Mouse (Mus musculus) cerebellum, adult 11-12 months (tissue): ENCODE results near the gene Trp53inp2.

Experiments used
- DNase-seq: peaks from one replicate; pipeline ENCODE4 v3.0.0; 2022

The Trp53inp2 gene

DNA sequence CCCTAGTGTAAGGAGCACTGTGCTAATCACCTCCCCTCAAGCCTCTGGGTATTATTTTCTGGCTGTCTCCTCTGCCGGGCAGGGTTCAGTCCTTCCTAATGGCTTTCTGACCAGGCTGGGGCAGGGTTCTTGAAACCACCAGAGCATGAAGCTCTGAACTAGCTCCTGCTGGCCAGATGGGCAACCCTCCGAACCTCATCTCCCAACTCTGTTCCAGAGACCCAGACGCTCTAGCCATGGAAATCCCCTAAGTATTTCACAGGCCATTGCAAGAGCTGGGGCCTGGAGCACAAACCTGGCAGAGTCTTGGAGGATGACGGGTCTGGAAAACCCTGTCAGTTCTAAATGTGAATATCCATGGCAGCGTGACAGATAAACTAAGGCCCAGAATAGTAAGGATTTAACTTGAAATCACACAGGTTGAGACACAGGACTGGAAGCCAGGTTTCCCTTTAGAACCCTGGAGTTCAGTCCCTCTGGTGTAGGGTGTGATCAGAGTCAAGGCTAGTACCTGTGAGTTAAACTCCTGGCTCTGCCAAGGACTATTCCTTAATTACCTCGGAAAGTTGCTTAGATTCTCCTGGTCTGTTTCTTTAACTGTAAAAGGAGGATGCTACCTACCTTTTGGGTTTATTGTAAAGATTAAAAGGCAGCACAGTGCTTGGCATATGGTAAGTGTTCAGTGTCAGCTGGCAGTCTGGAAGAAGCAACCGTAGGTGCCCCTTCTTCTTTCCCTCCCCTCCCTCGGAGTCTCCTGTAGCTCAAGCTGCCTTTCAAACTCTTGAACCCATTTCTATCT lies at the start of gene Trp53inp2:
Gene Trp53inp2 (plus strand): TSS at position 799 of the 799 bp plus-strand sequence.
- DNase-seq: peak; percentile 46

DNA sequence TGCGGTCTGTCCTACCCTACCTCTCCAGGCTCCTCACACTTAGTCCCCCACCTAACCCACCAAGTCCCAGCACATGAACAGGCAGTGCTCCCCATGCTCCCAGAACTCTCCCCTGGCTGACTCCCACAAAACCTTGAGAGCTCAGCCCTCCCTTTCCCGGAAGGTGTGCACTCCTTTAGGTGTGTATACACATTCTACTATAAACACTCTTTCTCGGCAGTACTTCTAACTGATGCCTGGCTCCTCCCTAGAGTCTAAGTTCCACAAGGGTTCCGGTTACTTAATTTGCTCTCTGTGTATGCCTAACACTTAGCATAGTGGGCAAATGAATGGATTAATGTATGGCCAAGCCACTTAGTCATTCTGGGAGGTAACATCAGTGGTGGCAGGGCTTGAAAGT lies 49.5 kb upstream of the Trp53inp2 start:
- no peak for DNase-seq

DNA sequence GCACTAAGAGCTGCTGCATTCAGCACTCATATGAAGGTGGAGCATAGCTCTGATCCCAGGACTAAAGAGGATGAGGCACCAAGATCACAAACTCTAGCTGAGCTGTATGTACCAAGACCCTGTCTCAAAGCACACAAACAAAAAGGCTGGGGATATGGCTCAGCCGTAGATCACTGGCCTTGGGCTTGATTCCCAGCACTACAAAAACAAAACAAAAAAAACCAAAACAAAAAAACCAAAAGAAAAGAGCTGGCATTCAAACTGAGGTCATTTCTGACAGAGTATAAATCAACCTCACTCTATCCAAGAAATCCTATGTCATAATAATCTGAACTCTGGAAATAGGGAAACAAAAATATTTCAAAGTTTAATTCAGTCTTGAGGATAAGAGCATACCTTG lies 47.4 kb upstream of the Trp53inp2 start:
- no peak for DNase-seq

DNA sequence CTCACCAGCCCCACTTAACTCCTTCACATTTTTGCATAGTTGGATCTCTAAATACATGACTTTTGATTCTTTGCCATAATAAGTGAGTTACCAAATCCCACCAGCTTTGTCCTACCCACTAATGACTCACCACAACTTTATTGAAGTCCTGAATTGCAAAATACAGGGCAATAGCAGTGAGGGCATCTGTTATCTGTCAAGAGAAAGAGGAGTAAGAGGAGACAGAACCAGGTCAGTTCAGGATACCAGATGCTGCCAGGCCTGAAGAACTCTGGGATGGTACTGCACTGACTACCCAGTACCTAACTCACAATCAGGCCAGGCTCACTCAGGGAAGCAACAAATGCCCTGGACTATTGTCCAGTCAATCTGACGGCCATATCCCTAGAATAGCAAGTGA lies 45.6 kb upstream of the Trp53inp2 start:
- no peak for DNase-seq

DNA sequence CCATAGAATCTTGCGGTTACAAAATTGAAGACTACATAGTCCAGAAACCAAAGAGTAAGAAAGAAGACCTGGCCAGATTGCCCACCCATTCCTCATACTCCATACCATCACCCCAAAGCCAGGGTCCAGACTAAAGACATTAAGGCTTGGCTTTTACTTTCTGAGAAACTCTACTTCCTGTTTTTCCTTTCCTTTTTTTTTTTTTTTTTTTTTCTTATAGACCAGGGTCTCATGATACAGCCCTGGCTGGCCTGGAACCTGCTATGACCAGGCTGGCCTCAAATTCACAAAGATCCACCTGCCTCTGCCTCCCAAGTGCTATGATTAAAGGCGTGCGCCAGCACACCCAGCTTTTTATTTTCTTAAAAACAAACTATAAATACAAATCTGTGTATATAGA lies 44.6 kb upstream of the Trp53inp2 start:
- no peak for DNase-seq

DNA sequence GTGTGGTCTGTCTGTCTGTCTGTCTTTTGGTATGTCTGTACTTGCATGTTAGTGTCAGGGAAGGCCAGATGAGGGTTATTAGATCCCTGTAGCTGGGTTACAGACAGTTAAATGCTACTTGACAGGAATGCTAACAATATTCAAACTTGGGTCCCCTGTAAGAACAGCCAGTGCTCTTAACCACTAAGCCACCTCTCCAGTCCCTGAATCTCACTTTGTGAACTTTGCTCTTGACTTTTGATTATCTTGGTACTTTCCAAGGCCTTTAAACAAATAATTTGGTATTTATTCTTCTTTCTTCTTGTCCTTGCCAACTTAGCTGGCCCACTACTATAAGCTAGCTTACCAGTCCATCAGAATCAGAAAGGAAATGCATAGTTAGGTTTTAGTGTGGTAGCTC lies 40.7 kb upstream of the Trp53inp2 start:
- no peak for DNase-seq

DNA sequence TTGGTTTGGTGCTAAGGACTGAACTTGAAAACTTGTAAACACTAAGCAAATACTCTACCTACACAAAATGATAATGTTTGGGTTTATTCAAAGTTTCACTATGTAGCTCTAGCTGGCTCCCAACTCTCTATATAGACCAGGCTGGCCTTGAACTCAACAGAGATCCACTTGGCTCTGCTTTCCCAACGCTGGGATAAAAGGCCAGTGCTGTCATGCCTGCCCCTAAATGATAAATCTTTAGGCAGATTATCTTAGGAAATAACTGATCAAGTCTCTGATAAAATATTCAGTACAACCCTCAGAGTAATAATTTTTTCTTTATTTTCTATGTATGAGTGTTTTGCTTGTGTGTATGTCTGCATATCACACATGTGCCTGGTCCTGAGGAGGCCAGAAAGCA lies 34.2 kb upstream of the Trp53inp2 start:
- no peak for DNase-seq

DNA sequence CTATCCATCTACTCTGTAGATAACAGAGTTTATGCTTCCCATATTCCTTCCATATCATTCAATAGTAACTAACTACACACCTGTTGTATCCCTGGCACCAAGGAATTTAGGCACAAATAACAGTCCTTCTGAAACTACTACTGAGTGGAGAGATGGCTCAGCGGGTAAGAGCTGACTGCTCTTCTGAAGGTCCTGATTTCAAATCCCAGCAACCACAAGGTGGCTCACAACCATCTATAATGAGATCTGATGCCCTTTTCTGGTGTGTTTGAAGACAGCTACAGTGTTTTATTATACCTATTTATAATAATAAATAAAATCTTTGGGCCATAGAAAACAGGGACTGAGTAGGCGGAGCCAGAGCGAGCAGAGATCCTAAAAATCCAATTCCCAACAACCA lies 26.5 kb upstream of the Trp53inp2 start:
- no peak for DNase-seq

DNA sequence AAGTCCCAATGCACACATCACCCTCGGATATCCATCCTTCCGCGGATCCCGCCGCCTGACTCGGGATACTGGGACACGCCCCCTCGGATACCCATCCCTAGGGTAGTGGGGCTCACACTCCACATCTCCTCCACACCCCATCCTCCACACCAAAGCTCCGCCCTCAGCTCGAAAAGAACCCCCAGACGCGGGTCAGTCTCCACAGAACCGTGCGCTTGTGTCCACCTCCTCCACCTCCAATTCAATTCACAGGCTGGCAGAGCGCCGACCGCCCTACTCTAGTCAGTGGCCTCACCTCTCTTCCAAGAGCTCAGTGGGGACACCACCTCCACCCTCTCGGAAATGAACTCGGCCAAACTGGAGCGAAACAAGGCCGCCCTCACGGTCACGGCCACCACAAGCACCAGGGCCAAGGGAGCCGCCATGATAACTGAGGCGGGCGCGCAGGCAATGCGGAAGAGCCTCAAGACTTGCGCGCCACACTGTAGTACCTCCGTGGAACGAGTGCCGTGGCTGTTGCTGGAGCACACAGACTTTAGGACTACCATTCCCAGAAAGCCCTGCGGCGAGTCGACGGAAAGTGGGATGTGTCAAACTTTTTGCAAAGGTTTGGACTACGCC lies 23.8 kb upstream of the Trp53inp2 start, which contains the start of gene Pigu:
Gene Pigu (minus strand): TSS at position 460 of the 621 bp plus-strand sequence.
- DNase-seq: peak; percentile 93

DNA sequence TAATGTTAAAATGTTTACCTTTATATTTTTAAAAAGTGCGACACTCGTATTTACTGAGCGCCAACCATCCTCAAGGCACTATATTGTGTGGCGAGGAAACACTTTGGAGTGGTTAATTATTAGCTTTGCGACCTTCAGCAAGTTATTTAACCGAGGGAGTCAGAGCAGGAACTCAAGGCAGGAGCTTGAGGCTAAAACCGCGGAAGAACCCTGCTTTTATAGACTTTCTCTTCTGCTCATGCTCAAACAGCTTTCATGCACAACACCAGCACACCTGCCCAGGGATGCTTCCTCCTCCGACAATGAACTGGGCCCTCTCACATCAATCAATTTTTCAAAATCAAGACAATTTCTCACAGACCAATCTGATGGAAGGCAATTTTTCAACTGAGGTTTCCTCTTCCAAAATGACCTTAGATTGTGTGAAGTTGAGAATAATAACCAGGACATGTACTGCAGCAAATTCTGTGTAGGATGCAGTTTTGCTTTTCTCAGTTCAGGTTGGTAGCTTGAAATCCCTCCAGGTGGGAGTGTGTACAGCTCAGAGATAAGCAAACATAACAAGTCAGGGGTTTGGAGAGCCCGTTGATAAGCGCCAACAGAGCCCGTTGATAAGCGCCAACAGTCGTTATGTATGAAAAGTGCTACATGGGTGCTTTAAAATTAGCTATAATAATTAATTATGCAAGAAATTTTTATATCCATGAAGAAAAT lies 23.0 kb upstream of the Trp53inp2 start:
- no peak for DNase-seq

DNA sequence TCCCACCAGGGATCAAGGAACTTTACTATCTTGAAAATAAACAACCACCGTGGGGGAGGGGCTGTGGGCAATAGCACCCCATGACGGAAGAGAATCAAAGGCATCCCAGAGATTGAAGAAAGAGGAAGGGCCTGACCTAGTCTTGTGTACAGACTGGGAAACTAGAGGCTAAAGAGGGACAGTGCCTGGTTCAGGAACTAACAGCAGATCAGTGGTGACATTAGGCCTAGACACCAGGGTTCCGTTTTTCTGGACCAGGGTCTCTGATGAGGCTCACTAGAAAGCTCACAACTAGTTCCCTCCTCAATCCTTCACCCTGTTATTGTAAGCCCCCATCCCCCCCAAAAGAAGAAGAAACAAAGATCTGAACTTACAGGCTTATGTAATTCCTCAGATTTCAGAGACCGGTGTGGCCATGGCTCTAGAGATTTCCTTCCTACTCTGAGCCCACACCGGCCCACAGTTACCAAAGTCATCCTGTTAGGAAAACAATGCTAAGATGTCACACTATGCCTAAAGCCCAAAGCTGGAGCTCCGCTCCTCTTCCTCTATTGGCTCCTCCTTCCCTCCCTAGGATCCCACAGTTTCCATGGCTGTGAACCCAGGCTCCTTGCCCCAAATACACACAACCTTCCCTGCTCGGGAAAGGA lies 13.1 kb upstream of the Trp53inp2 start:
- no peak for DNase-seq

DNA sequence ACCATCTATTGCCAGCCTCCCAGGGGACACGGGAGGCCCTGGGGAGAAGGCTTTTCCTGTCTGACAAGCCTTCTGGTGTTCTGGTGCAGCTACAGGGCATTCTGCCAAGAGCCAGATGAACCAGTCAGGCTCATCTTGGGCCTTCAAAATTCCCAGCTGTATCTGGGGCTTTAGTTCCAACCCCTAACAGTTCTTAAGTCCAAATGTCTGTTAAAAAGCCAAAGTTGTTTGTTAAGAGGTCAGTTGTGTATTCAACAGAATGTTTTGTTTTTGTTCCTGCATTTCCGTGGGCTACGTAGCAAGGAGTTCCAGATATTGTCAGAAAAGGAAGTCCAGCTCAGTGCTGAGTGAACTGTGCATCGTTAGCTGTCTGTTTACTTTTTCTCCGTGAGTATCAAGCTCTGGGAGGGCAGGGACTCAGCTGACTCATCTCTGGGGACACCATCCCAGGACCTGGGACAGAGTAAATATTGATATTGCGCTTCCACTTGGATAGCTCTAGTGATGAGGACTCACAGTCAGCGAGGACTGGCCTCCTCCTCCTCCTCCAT lies 11.5 kb upstream of the Trp53inp2 start:
- DNase-seq: no peak

DNA sequence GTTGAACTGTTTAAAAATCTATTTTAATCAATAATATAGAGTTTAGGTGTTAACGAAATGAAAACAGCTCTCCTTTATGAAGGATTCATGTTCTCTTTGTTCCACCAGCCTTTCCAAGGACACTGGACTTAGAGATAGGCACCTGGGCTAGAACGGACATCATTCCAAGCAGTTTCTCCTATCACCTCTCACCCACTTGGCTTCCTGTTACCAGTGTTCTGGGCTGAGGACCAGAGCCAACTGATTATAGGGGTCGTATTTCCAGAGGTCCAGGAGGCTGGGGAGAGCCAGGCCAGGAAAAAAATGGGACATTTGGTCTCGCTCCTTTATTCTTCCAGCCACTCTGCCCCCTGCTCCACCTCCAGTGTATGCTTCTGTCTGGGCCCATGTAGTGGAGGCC lies 8.4 kb upstream of the Trp53inp2 start:
- DNase-seq: no peak

DNA sequence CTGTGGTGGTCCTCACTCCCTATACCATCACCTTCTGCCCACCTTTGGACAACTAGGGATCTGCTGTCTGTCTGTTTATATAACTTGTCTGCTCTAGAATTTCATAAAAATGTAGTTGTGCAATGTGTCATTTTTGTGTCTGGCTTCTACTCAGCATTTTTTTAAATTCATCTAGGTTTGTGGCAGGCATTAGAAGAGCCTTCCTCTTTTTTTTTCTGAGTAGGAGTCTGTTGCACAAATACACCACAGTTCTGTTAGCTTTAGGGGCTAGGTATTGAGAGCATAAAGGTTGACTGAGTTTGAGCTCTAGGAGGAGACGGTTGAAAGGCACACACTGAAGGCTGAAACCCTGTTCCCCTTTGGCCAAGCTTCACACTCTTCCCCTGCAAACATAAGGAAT lies 7.6 kb upstream of the Trp53inp2 start:
- DNase-seq: no peak

DNA sequence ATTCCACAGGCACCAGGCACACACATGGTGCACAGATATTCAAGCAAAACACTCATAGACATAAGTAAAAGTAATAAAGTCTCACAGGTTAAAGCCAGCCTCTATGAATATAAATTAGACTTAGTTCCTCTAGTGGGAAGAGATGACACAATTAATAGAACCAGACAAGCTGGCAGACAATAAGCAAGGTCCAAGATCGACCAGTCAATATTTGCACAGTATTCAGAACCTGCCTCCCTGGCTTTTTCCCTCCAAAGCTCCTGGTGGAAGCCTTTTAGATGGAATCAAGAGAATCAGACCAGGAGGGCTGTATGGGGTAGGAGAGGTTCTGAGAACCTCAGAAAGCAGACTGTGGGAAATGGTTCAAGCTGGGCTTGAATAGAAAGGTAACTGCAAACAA lies 7.0 kb upstream of the Trp53inp2 start:
- no peak for DNase-seq

DNA sequence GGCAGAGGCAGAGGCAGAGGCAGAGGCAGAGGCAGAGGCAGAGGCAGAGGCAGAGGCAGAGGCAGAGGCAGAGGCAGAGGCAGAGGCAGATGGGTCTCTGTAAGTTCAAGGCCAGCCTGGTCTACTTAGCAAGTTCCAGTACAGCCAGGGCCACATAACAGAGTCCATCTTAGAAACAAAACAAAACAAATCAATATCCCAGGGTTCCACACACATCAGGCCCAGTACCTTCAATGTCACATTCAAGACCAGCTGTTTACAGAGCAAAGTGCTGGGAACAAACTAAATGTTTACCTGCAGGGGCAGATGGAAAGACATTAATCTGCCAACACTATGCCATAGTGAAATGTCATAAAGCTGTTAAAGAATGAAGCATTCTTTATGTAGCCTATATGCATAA lies 6.3 kb upstream of the Trp53inp2 start:
- no peak for DNase-seq

DNA sequence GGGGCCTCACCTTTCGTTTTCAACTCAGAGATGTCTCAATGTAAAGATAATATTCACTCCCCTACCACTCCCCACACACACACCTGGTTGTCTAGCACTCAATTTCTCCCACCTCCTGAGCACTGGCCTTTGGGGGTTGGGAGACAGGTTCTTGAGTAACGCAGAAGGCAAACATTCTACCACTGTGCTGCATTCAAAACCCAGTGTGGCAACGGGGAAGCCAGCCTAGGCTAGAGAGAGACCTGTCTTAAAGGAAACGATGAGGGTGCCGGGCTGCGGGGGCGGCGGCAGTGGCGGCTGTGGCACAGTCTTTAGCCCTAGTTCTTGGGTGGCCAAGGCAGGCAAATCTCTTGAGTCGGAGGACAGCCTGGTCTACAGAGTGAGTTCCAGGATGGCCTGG lies 4.7 kb upstream of the Trp53inp2 start:
- DNase-seq: no peak

DNA sequence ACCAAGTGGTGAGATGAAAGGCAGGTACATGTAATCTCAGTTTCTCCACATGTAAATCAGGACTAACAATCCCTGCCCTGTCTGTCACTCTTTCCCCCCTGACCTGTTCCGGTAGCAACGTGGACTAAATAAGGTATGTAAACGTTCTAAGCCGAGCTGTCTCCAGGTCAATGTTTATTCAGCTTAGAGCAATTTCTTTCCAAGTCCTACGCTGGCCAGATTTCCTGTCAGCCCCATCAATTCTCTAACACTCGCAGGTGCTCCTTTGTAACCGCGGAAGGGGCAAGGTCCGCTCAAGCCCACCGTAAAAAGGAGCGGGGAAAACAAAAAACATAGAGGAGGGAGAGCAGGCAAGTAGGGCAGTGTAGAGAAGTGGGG lies 190 bp downstream of the Trp53inp2 start:
- no peak for DNase-seq

DNA sequence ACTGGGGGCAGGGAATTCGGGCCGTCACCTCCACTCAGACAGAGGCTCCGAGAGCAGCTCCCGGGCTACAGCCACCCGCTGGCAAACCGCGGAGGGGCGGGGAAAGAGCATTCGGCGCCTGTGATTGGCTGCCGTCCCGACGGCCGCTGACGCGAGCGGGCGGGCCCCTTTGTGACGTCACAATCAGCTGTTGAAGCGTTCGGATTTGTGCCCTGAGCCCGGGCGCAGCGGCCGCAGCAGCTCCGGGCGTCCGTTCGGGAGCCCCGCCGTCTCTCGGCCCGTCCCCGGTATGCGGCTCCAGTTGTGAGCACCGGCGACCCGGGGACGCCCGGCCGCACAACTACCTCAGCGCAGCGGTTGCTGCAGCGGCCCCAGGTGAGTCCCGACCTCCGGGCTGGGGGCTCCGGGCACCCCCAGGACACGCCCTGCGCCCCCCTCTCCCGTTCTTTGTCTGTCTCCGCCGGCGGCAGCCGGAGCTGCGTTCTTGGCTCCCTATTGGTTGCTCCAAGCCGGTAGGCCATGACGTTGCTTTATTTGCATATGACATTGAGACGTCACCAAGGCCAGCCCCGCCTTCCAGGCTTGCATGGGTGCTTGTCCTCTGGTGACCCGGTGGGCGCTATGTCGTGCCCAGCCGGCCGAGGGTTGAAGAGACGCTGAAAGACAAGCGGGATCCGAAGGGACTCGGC lies 928 bp downstream of the Trp53inp2 start:
- peak; percentile 97 for DNase-seq

DNA sequence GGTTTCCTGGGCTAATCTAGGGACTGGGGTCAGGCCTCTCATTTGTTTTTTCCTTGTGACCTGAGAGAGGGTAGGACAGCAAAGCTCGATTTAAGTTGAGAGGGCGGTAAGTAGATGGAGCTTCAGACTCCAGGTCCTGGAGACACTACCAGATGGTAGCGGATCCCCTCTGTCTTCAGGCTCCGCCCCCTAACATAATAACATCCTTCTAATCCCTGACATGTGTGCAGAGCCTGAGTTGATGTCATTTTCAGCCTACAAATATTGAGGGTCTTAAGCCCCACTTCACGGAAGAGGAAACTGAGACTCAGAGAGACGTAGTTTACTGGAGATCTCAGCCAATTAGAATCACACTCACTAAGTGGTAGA lies 1.5 kb downstream of the Trp53inp2 start:
- DNase-seq: no peak

DNA sequence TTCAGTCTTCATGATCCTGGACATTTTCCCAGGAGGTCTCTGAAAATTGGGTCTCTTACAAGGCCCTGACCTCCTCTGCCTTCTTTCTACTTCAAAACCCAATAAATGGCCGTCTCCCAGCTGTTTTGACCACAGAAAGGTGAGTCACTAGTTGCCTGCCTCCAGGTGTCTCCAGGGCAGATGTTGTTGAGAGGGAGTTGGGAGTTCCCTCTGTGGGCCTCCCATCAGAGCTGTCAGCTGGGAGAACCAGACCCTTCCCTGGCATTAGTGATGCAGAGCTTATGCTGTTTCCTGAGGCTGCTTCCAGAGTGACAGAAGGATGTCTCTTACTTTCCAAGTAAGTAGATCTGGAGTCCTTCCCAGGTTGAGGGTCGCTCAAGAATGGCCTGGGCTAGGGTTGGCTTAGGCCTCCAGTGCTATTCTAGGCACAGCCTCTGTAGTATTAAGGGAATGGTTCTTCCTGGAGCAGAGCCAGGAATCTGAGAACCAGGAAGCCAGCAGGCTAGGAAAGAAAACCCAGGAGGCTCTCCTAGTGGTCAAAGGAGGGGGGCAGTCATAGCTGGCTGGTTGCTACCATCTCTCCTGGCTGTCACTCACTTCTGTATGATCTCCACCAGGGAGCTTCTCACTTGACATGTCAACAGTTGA lies 2.1 kb downstream of the Trp53inp2 start:
- peak; percentile 63 for DNase-seq

DNA sequence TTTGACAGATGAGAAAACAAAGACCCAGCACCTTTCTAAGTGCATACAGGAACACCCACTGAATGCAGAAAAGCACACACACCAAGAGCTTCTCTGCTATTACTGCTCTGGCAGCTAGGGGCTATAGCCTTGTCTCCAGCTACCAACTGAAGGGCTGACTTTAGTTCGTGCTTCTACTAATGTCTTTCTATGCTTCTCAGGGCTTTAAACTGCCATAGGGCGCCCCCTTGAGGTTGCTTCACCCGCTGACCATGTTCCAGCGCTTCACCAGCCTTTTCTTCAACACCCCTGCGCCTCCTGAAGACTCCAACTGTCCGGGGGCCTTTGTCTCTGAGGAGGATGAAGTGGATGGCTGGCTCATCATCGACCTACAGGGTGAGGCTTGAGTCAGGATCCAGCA lies 4.2 kb downstream of the Trp53inp2 start:
- DNase-seq: peak; percentile 82
